Mouse (Mus musculus): ENCODE measurements around the gene Il13ra1. TPM values are rescaled to one million over a fixed set of nuclear protein-coding genes. Genes with fewer than 3 reads are reported as not detected.

Il13ra1 gene
- polyA plus RNA-seq, 1 experiment: 9.5 TPM

- DNase-seq (ENCODE audit: low spot score): no peak
These were observed 84.0 kb downstream of the Il13ra1 start, which contains the start of gene Zcchc12 for GRCm38 (mm10) chrX:36195736-36196525. TSS of gene Zcchc12 (plus strand) at chrX:36195904.

- DNase-seq (ENCODE audit: low spot score): no peak
These were observed 97.6 kb downstream of the Il13ra1 start for GRCm38 (mm10) chrX:36209554-36209953.

DNA sequence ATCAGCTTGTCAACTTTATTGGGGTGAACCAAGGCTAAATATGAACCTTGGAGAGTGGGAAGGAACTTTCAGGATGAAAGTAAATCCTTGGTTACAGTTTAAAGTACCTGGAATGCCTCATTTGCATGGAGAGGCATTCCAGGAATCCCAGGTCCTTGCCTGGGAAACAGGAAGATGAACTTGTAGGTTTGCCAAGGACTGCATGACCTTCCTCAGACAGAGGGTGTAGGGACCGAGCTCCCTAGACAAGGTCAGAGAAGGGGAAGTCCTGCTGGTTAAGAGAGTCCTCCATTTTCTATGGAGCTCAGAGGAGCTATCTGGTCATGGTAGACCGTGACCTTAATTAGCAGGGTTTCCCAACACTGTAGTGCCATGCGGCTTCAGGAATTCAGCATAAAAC lies 99.3 kb downstream of the Il13ra1 start:
- no peak for DNase-seq (ENCODE audit: low spot score)

Other genes with a start within 250 kb of the Il13ra1 start
- gene Dock11, start 223.3 kb upstream of the Il13ra1 start, polyA plus RNA-seq (2012; rRNA removed): 4.2 and 4.6 TPM in 2 replicates
- 0.25 and 0.34 TPM in 2 replicates for gene Zcchc12, start 83.8 kb downstream of the Il13ra1 start, polyA plus RNA-seq (2012; rRNA removed)
- 2.1 and 2.2 TPM in 2 replicates for gene Lonrf3, start 216.2 kb downstream of the Il13ra1 start, polyA plus RNA-seq (2012; rRNA removed)

Measured in urinary bladder, adult 2 months (tissue).